Mouse (Mus musculus): ENCODE data around the gene Phykpl. TPM values are rescaled to one million over a fixed set of nuclear protein-coding genes. Genes with fewer than 3 reads are reported as not detected.

The Phykpl gene
- polyA plus RNA-seq, 1 experiment from 2014 or later = 10.2 TPM

- no peak overlapping the region for H3K4me2 ChIP-seq
- no peaks in the 10 kb centered on the region for H3K27me3 ChIP-seq
- peaks cover 79% of the 10 kb centered on the region for H3K36me3 ChIP-seq
- no peak overlapping the region for H3K4me3 ChIP-seq
- H3K9ac ChIP-seq = no peak overlapping the region
- 97% methylated on average over 3 of the region's 3 CpGs for WGBS
- H3K27ac ChIP-seq (replicated peaks) = no peak overlapping the region
- ATAC-seq (ENCODE audit: low read depth) = no peak
- H3K4me1 ChIP-seq (replicated peaks) = peaks cover 23% of the 10 kb centered on the region
- H3K9me3 ChIP-seq = no peaks in the 10 kb centered on the region
These were observed 4.3 kb downstream of the Phykpl start for GRCm38 (mm10) chr11:51588833-51589232.

DNA sequence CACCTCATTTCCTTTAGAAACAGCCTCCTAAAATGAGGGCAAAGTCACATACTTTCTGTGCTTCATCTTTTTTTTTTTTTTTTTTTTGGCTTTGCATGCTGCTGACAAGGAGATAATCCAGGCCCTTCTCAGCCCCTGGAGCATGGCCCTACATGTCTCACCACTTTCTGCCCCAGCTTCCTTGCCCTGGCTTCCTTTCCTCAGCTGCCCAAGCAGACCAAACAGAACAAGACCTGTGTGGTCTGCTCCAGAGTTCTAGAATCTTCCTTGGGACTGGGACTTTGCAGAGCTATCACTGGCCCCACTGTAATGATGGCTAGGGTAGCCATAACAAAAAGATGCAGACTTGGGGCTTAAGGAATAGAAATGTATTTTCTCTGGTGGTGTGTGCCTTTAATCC is 5.4 kb downstream of the Phykpl start:
- Histone ChIP-seq H3K27me3 (no peaks in the 10 kb centered on the region), H3K9me3 (no peaks in the 10 kb centered on the region), H3K9ac (no peak overlapping the region), H3K4me2 (no peak overlapping the region), H3K4me3 (no peak overlapping the region), H3K36me3 (peaks cover 89% of the 10 kb centered on the region), H3K4me1 (replicated peaks) (peaks cover 15% of the 10 kb centered on the region), H3K27ac (replicated peaks) (no peak overlapping the region)
- ATAC-seq (ENCODE audit: low read depth) = no peak

GRCm38 (mm10) chr11:51591168-51591567 is 6.6 kb downstream of the Phykpl start:
- Histone ChIP-seq H3K9ac (no peak overlapping the region), H3K36me3 (peaks cover 97% of the 10 kb centered on the region), H3K27ac (replicated peaks) (no peak overlapping the region), H3K4me3 (no peak overlapping the region), H3K9me3 (no peaks in the 10 kb centered on the region), H3K4me1 (replicated peaks) (peaks cover 4% of the 10 kb centered on the region; the same call in 1 of the 2 replicates), H3K27me3 (no peaks in the 10 kb centered on the region), H3K4me2 (no peak overlapping the region)
- ATAC-seq (ENCODE audit: low read depth) = no peak
- WGBS = 85% methylated on average over 7 of the region's 7 CpGs

DNA sequence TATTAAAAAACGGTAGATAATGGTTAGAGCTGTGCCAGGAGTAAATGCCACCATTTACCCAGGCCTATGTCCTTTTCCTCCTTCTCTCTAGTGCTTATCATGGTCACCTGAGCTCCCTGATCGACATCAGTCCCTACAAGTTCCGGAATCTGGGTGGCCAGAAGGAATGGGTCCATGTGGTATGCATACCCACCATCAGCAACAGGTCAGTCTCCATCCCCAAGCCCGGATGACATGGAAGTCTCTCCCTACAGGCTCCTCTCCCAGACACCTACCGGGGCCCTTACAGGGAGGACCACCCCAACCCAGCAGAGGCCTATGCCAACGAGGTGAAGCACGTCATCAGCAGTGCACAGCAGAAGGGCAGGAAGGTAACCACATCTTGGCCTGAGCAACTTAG is 7.4 kb downstream of the Phykpl start:
- no peak for ATAC-seq (ENCODE audit: low read depth)
- Histone ChIP-seq H3K27ac (replicated peaks) (no peak overlapping the region), H3K27me3 (no peaks in the 10 kb centered on the region), H3K36me3 (peaks cover 97% of the 10 kb centered on the region), H3K4me3 (no peak overlapping the region), H3K9me3 (no peaks in the 10 kb centered on the region), H3K9ac (no peak overlapping the region), H3K4me2 (no peak overlapping the region), H3K4me1 (replicated peaks) (no peaks in the 10 kb centered on the region)
- 91% methylated on average over 7 of the region's 7 CpGs for WGBS

DNA sequence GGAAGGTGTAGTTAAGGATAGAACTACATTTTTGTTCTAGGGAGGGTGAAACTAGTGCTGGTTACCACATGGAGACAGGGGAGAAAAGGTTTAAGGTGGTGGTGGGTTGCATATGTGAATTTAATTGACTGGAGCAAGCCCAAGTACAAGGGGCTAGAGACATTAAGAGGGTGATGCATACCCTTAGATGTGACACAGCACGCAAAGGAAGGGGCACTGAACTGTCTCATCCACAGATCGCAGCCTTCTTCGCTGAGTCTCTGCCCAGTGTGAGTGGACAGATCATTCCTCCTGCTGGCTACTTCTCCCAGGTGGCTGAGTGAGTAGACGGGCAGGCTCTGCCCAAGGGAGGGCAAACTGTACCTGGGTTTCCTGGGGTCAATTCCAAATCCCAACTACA is 8.8 kb downstream of the Phykpl start:
- H3K36me3 ChIP-seq = peaks cover 97% of the 10 kb centered on the region
- H3K4me2 ChIP-seq = no peak overlapping the region
- H3K27ac ChIP-seq (replicated peaks) = no peak overlapping the region
- H3K4me1 ChIP-seq (replicated peaks) = no peaks in the 10 kb centered on the region
- WGBS = 91% methylated on average over 4 of the region's 4 CpGs
- H3K9me3 ChIP-seq = no peaks in the 10 kb centered on the region
- no peak for ATAC-seq (ENCODE audit: low read depth)
- no peak overlapping the region for H3K4me3 ChIP-seq
- H3K27me3 ChIP-seq = no peaks in the 10 kb centered on the region
- H3K9ac ChIP-seq = no peak overlapping the region

DNA sequence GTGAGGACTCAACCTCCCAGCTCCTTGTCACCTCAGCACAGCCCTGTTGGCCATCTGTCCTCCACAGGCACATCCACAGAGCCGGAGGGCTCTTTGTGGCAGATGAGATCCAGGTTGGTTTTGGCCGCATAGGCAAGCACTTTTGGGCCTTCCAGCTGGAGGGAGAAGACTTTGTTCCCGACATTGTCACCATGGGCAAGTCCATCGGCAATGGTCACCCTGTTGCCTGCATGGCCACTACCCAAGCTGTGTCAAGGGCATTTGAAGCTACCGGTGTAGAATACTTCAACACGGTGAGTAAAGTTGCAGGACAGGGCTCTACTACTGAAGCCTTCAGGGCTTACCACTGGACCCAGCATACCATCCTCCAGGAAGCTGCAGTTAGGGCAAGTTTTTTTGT is 9.3 kb downstream of the Phykpl start:
- Histone ChIP-seq H3K9ac (no peak overlapping the region), H3K4me1 (replicated peaks) (no peaks in the 10 kb centered on the region), H3K4me2 (no peak overlapping the region), H3K4me3 (no peak overlapping the region), H3K9me3 (no peaks in the 10 kb centered on the region), H3K27me3 (no peaks in the 10 kb centered on the region), H3K36me3 (peaks cover 97% of the 10 kb centered on the region), H3K27ac (replicated peaks) (no peak overlapping the region)
- 0 out of 2 replicates have a peak, but pooled peaks have one; percentile 4 for ATAC-seq (ENCODE audit: low read depth)
- WGBS = 95% methylated on average over 6 of the region's 6 CpGs

DNA sequence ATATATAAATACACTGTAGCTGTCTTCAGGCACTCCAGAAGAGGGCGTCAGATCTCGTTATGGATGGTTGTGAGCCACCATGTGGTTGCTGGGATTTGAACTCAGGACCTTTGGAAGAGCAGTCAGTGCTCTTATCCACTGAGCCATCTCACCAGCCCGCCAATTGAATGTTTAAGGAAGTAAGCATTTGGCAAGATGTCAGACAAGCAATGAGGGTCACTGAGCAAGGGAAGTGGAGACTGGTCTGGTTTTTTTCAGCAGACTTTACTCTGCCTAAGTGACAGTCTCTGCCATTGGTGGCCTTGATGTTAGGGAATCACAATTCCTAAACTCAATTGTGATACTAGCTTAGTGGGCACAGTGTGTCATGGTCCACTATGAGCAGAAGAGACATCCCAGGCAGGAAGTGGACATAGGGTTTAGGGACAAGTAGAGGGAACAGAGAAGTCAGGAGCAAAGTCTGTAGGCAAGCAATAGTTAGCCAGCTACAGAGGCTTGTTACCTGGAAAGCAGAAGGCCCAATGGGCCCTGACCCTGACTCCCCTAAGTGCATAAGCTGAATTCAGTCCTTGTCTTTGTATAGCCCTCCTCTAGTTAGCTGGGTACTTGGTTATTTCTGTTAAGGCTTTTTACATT is 10.3 kb downstream of the Phykpl start:
- 77% methylated on average over 3 of the region's 3 CpGs for WGBS
- no peaks in the 10 kb centered on the region for H3K9me3 ChIP-seq
- H3K4me2 ChIP-seq = no peak overlapping the region
- H3K4me1 ChIP-seq (replicated peaks) = no peaks in the 10 kb centered on the region
- no peak overlapping the region for H3K27ac ChIP-seq (replicated peaks)
- no peak overlapping the region for H3K4me3 ChIP-seq
- ATAC-seq (ENCODE audit: low read depth) = no peak
- no peaks in the 10 kb centered on the region for H3K27me3 ChIP-seq
- H3K9ac ChIP-seq = no peak overlapping the region
- peaks cover 97% of the 10 kb centered on the region for H3K36me3 ChIP-seq

DNA sequence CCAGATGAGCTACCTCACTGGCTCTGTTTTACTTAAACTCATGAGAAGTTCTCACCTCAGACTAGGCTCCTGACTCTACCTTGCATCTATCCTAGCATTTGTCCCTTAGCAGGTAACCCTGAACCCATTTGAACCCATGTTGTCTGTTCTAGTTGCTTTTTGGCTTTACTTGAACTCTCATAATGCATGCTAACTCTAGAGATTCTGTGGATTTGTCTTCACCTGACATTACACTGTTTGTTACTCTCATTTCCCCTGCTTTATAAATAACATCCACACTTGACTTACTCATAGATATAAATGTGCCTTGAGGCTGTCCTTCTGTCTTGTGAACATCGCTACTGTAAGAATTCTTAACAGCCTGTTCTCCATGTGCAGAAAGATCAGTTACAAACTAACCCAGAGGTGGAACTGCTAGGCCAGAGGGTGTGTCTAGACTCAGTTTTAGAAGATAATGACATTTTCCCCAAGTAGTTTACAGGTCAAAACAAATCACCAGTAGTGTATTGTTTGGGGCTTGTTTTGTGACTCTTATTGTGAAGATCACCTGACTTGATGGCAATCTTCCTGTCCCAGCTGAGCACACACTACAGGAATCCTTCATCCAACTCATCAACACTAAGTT is 11.0 kb downstream of the Phykpl start:
- no peak overlapping the region for H3K27ac ChIP-seq (replicated peaks)
- no peak overlapping the region for H3K4me3 ChIP-seq
- no peaks in the 10 kb centered on the region for H3K4me1 ChIP-seq (replicated peaks)
- no peak overlapping the region for H3K4me2 ChIP-seq
- H3K27me3 ChIP-seq = no peaks in the 10 kb centered on the region
- 95% methylated on average over 1 of the region's 1 CpGs for WGBS
- H3K9ac ChIP-seq = no peak overlapping the region
- H3K36me3 ChIP-seq = peaks cover 98% of the 10 kb centered on the region
- no peak for ATAC-seq (ENCODE audit: low read depth)
- no peaks in the 10 kb centered on the region for H3K9me3 ChIP-seq

DNA sequence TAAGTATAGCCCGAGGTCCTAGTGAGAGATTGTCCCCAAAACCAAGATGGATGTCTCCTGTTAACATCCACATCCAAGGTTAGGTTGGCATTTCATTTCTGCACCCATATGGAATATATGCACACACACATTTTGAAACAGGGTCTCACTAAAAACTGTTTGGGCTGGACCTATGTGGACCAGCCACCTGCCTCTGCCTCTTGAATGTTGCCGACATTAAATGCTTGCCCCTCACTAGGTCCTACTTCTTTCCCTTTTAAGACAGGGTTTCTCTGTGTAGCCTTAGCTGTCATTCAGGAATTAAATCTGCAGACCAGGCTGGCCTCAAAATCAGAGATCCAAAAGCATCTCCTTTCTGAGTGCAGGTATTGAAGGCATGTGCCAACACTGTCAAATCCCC is 13.0 kb downstream of the Phykpl start:
- H3K4me3 ChIP-seq = no peak overlapping the region
- H3K36me3 ChIP-seq = peaks cover 98% of the 10 kb centered on the region
- no peaks in the 10 kb centered on the region for H3K9me3 ChIP-seq
- H3K4me2 ChIP-seq = no peak overlapping the region
- H3K9ac ChIP-seq = no peak overlapping the region
- H3K27me3 ChIP-seq = no peaks in the 10 kb centered on the region
- peaks cover 17% of the 10 kb centered on the region for H3K4me1 ChIP-seq (replicated peaks)
- H3K27ac ChIP-seq (replicated peaks) = no peak overlapping the region
- 80% methylated on average over 2 of the region's 2 CpGs for WGBS
- no peak for ATAC-seq (ENCODE audit: low read depth)

DNA sequence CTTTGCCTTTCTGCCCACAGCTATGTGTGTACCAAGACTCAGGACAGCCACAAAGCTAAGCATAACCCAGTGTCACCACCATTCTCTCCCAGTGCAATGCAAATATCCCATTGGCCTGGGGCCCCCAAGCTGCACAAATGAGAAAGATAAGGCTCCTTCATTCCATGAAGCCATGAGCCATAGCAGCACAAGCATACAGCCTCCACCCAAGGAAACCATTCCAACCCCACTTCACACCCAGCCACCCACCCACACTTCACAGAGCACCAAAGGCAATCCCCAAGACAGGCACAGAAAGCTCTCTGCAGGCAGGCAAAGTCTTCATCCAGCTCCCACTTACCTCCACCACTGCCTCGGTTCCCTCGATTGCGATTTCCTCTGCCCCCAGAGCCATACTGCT is 17.7 kb downstream of the Phykpl start:
- Histone ChIP-seq H3K4me2 (no peak overlapping the region), H3K27me3 (no peaks in the 10 kb centered on the region), H3K9ac (peak overlapping the region; percentile 6; the same call in 1 of the 2 replicates), H3K27ac (replicated peaks) (no peak overlapping the region), H3K4me3 (no peak overlapping the region), H3K9me3 (no peaks in the 10 kb centered on the region), H3K36me3 (peaks cover 76% of the 10 kb centered on the region), H3K4me1 (replicated peaks) (peaks cover 49% of the 10 kb centered on the region)
- no peak for ATAC-seq (ENCODE audit: low read depth)
- WGBS = 98% methylated on average over 3 of the region's 3 CpGs

DNA sequence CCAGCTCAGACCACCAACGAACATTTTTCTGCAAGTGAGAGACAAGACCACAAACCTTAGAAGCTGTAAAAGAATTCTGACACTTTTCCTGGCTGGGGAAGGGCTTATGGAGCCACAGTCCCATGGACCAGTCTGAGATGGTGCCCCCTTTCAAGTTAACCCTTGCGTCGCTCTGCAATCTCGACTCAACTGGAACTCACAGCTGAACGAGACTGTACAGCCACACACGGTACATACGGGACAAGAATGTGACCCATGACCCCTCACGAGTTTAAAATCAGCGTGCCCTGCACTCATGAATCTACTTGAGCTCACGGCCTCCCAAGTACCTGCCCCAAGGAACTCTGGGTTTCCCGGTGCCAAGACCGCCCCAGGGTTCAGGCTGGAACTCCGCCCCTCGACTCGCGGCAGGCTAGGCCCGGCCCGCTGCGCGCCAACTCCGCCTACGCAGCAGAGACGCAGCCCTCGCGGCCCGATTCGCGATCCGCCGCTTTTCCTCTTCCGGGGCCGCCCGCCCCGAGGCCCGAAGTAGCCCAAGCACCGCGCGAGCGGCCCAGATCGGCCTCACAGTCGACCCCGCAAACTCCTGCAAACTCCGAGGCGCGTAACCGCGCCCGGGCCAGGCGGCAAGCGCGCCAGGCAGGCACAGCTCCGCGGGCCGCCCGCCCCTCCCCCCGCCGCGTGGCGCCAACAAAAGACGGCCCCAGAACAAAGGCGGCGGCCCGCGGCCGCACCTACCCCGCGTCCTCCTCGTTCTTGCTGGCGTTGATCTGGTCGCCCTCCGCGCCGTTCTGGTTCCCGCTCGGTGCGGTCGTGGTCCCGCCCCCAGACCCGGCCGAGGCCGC is 21.3 kb downstream of the Phykpl start:
- Histone ChIP-seq H3K9me3 (no peaks in the 10 kb centered on the region), H3K27me3 (no peaks in the 10 kb centered on the region), H3K36me3 (peaks cover 41% of the 10 kb centered on the region), H3K27ac (replicated peaks) (peak overlapping the region; percentile 96), H3K4me1 (replicated peaks) (peaks cover 53% of the 10 kb centered on the region), H3K9ac (peak overlapping the region; percentile 100), H3K4me3 (peak overlapping the region; percentile 93), H3K4me2 (peak overlapping the region; percentile 98)
- ATAC-seq (ENCODE audit: low read depth) = peak; percentile 56
- under 1% methylated on average over 79 of the region's 81 CpGs for WGBS

DNA sequence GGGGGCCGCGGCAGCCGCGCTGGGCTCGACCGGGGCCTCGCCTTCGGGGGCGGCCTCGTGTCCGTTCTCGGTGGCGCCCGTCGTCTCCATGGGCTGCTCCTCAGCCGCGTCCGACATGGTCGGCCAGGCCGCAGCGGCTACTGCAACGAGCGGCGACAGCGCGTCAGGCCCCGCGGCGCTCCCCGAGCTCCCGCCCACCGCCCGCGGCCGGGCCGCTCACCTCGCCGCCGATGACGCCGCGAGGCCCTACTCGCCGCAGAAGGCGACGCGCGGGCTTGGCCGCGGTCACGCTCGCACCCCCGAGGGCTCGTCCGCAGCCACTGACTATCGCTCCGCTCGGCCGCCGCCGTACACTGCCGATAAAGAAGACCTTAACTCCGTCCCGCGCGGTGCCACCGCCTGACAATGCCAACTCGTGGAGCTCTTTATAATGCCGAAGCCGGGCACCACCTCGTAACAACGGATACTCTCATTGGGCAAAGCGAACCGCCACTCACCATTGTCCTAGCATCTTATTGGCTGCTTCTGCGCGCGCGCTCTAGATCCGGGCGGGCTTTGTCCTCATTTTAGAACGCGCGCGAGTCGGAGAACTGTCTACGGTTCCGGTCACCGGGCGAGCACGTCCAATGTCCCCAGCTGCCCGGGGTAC is 22.0 kb downstream of the Phykpl start, which contains the start of gene Hnrnpab:
Gene Hnrnpab, minus strand, starts transcription at position 401 of the 649 bp plus-strand sequence.
- Histone ChIP-seq H3K9ac (peak within 1 kb of the TSS; percentile 100), H3K4me1 (replicated peaks) (peaks cover 46% of the 10 kb centered on the region), H3K4me2 (peak within 1 kb of the TSS; percentile 98), H3K27ac (replicated peaks) (peak within 1 kb of the TSS; percentile 96), H3K9me3 (no peaks in the 10 kb centered on the region), H3K4me3 (peak within 1 kb of the TSS; percentile 93), H3K36me3 (peaks cover 33% of the 10 kb centered on the region), H3K27me3 (no peaks in the 10 kb centered on the region)
- ATAC-seq (ENCODE audit: low read depth) = peak; percentile 96
- WGBS = under 1% methylated on average over 91 of the region's 91 CpGs

Measured in neural tube, embryonic 13.5 days (tissue).